Mouse (Mus musculus): Measurements from ENCODE around the gene Nlgn1.
"Not testable (repeated sequence)": the region's sequence is repeated elsewhere in the genome, so short reads cannot be mapped to it uniquely, and the experiment has no call there.

Gene Nlgn1

GRCm38 (mm10) chr3:25645895-25646691 lies 686.2 kb downstream of the Nlgn1 start:
- no peak for DNase-seq (ENCODE audit: low read depth, low spot score)

- DNase-seq (ENCODE audit: low read depth, low spot score) = no peak
Measured at GRCm38 (mm10) chr3:25629198-25629597, 703.1 kb downstream of the Nlgn1 start.

GRCm38 (mm10) chr3:25606597-25606996 lies 725.7 kb downstream of the Nlgn1 start:
- no peak for DNase-seq (ENCODE audit: low read depth, low spot score)

- DNase-seq (ENCODE audit: low read depth, low spot score) = no peak
Measured at GRCm38 (mm10) chr3:25597513-25597912, 734.7 kb downstream of the Nlgn1 start.

GRCm38 (mm10) chr3:25575526-25575925 lies 756.7 kb downstream of the Nlgn1 start:
- no peak for DNase-seq (ENCODE audit: low read depth, low spot score)

GRCm38 (mm10) chr3:25574840-25575239 lies 757.4 kb downstream of the Nlgn1 start:
- DNase-seq (ENCODE audit: low read depth, low spot score) = no peak

- not testable (repeated sequence) for DNase-seq (ENCODE audit: low read depth, low spot score)
Measured at GRCm38 (mm10) chr3:25558513-25558912, 773.7 kb downstream of the Nlgn1 start.

GRCm38 (mm10) chr3:25549097-25549496 lies 783.2 kb downstream of the Nlgn1 start:
- DNase-seq (ENCODE audit: low read depth, low spot score) = not testable (repeated sequence)

- DNase-seq (ENCODE audit: low read depth, low spot score) = not testable (repeated sequence)
Measured at GRCm38 (mm10) chr3:25524236-25524635, 808.0 kb downstream of the Nlgn1 start.

GRCm38 (mm10) chr3:25463051-25463450 lies 869.2 kb downstream of the Nlgn1 start:
- DNase-seq (ENCODE audit: low read depth, low spot score) = no peak

- DNase-seq (ENCODE audit: low read depth, low spot score) = no peak
Measured at GRCm38 (mm10) chr3:25456250-25456860, 875.9 kb downstream of the Nlgn1 start.

GRCm38 (mm10) chr3:25452314-25452713 lies 879.9 kb downstream of the Nlgn1 start:
- DNase-seq (ENCODE audit: low read depth, low spot score) = no peak

GRCm38 (mm10) chr3:25450471-25450870 lies 881.8 kb downstream of the Nlgn1 start:
- no peak for DNase-seq (ENCODE audit: low read depth, low spot score)

- no peak for DNase-seq (ENCODE audit: low read depth, low spot score)
Measured at GRCm38 (mm10) chr3:25449356-25449755, 882.9 kb downstream of the Nlgn1 start.

GRCm38 (mm10) chr3:25447181-25447580 lies 885.1 kb downstream of the Nlgn1 start:
- DNase-seq (ENCODE audit: low read depth, low spot score) = no peak

- DNase-seq (ENCODE audit: low read depth, low spot score) = no peak
Measured at GRCm38 (mm10) chr3:25443657-25444056, 888.6 kb downstream of the Nlgn1 start.

GRCm38 (mm10) chr3:25442617-25443016 lies 889.6 kb downstream of the Nlgn1 start:
- no peak for DNase-seq (ENCODE audit: low read depth, low spot score)

GRCm38 (mm10) chr3:25426931-25427330 lies 905.3 kb downstream of the Nlgn1 start:
- no peak for DNase-seq (ENCODE audit: low read depth, low spot score)

GRCm38 (mm10) chr3:25412003-25412402 lies 920.3 kb downstream of the Nlgn1 start:
- no peak for DNase-seq (ENCODE audit: low read depth, low spot score)
